Mouse (Mus musculus) layer of hippocampus, adult 2 months (tissue): ENCODE measurements around the gene Sectm1a. TPM values are rescaled to one million over a fixed set of nuclear protein-coding genes. Genes with fewer than 3 reads are reported as not detected.
"Not testable (repeated sequence)": the region's sequence is repeated elsewhere in the genome, so short reads cannot be mapped to it uniquely, and the experiment has no call there.

Source experiments
- DNase-seq, 2 experiments: peaks; one replicate each; pipeline ENCODE4 v3.0.0; 2022; ENCODE audit warnings: low spot score in 2 of 2
- H3K27ac ChIP-seq: fragments of 200-600 bp; 2 replicates; pipeline ENCODE4 v1.8.1; 2022
- H3K4me3 ChIP-seq: fragments of 200-600 bp; 2 replicates; pipeline ENCODE4 v1.8.1; 2022; ENCODE audit warnings: mild to moderate bottlenecking
- CTCF ChIP-seq: fragments of 200-600 bp; conservative IDR thresholded peaks from 2 replicates; pipeline ENCODE4 v1.8.1; 2022; ENCODE audit warnings: antibody characterized with exemption, mild to moderate bottlenecking, moderate library complexity
- total RNA-seq, 2 experiments: library from RNA; stranded (reverse); gene quantifications; 2 replicates each; pipeline ENCODE4 v1.2.3; 2021

Sectm1a gene
- total RNA-seq, 2 experiments from 2014 or later = not detected

- H3K27ac ChIP-seq = no peak overlapping the region
- H3K4me3 ChIP-seq = no peak overlapping the region
- TF ChIP-seq CTCF = no peak
- no peak for DNase-seq
Measured at GRCm38 (mm10) chr11:121109986-121110385, 29.0 kb upstream of the Sectm1a start.

GRCm38 (mm10) chr11:121108061-121108460 is 27.0 kb upstream of the Sectm1a start:
- Histone ChIP-seq H3K4me3 (no peak overlapping the region), H3K27ac (no peak overlapping the region)
- no peak for DNase-seq
- no peak for TF ChIP-seq CTCF

GRCm38 (mm10) chr11:121107242-121107641 is 26.2 kb upstream of the Sectm1a start:
- not testable (repeated sequence) for H3K27ac ChIP-seq, DNase-seq, H3K4me3 ChIP-seq

- no peak for DNase-seq
- no peak for TF ChIP-seq CTCF
- Histone ChIP-seq H3K4me3 (no peak overlapping the region), H3K27ac (no peak overlapping the region)
Measured at GRCm38 (mm10) chr11:121101124-121101805, 20.2 kb upstream of the Sectm1a start.

DNA sequence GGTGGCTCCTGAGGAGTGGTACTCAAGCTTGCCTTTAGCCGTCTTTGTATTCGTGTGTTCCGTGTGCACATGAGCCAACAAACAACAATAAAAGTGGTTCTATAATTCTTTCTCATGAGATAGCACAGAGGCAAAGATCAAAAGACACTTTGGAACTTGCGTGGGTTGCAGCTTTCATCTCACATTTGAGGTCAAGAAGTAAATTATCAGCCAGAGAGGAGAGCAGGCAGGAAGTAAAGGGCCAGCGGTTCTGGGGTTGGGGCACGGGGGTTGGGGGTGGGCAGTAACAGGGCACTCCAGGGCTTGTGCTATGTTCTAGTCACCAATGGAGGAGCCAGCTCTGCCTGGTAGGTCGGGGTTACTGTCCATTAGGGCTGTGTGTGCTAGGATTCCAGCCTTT is 19.7 kb upstream of the Sectm1a start:
- no peak overlapping the region for H3K4me3 ChIP-seq
- H3K27ac ChIP-seq = no peak overlapping the region
- DNase-seq = no peak
- no peak for TF ChIP-seq CTCF

- H3K4me3 ChIP-seq = no peak overlapping the region
- no peak for DNase-seq
- no peak overlapping the region for H3K27ac ChIP-seq
- TF ChIP-seq CTCF = no peak
Measured at GRCm38 (mm10) chr11:121099762-121100161, 18.7 kb upstream of the Sectm1a start.

DNA sequence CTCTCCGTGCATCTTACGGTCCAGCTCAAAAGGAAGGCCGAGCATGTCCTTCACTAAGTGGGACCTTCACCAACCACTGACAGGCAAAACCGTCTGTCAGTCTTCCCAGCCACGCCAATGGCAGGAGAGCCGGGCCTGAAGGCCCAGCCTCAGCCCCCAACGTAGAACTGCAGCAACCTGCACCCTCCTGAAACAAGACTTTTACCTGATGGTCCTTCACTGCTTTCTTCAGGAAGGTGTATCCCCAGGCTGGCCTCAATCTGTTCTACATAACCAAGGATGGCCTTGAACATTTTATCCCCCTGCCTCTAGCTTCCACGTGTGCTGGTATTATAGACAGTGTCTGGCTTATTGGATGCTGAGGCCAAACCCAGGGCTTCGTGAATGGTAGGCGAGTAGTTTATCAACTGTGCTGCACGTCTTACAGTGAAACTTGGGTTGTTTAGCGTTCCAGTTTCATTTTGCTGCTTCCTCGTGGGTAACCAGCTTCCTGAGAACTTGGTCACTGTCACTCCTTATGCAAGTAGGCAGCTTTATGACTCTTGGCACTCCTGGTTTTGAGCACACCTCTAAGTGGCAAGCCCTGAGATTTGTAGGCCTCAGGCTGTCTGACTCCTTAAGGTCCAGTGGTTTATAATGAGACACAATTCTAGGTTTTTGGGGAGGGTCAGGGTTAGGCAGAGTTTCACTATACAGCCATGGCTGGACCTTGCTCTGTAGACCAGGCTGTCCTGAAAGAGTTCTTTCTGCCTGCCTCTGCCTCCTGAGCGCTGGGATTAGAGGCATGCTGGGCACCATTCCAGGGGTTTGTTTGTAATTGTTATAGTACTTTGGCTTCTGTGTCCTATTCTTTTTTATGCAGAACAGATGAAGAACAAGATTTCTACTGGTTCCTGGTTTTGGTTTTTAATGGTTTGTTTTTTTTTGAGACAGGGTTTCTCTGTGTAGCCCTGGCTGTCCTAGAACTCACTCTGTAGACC is 11.9 kb upstream of the Sectm1a start:
- Histone ChIP-seq H3K4me3 (no peak overlapping the region), H3K27ac (no peak overlapping the region)
- no peak for DNase-seq
- no peak for TF ChIP-seq CTCF

GRCm38 (mm10) chr11:121090943-121091342 is 9.9 kb upstream of the Sectm1a start:
- H3K4me3 ChIP-seq = no peak overlapping the region
- no peak for TF ChIP-seq CTCF
- no peak for DNase-seq
- no peak overlapping the region for H3K27ac ChIP-seq

DNA sequence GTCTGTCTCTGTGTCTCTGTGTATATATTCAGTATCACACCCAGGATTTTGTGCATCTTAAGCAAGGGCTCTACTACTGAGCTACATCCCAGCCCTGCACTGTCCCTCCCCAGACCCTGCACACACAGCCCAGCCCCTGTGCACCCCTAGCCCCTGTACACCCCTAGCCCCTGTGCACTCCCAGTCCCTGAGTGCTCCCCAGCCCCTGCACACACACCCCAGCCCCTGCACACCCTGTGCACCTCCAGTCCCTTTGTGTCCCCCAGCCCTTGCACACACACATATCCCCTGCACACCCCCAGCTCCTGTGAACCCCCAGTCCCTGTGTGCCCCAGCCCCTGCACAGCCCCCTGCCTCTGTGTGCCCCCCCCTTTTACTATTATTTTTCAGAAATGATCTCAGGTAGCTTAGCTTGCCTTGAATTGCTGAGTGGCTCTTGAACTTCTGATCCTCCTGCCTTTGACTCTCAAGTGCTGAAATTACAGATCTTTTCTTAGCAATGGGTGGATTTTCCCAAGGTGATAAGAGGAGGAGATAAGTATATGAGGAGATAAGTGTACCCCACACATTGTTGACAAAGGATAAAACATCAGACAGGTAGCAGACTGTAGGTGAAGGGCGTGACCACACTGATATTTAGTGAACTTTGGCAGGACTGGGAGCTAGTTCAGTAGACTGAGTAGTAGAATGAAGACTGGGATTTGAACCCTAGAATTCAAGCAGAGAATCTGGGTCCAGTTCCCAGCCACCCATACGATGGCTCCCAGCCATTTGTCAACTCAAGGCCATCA is 8.9 kb upstream of the Sectm1a start:
- DNase-seq = no peak
- Histone ChIP-seq H3K4me3 (no peak overlapping the region), H3K27ac (no peak overlapping the region)
- no peak for TF ChIP-seq CTCF

DNA sequence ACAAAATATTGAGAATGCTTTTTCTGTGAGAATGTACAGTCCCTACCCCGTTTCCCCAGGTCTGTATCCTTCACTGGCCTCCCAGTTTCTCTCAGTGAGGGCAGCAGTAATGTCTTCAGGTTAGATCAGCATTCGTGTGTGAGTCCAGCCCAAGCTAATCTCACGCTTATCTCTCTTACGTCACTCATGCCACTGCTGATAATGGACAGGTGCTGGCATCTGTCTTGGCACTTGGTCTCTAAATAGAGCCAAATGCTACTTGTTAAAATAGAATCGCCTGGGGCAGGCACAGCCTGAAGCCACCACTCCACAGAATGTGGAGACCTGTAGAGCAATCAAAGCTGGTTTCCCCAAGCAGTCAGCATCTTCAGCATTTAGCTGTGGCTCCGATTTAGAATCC is 8.0 kb upstream of the Sectm1a start:
- TF ChIP-seq CTCF = no peak
- no peak overlapping the region for H3K27ac ChIP-seq
- H3K4me3 ChIP-seq = no peak overlapping the region
- no peak for DNase-seq

DNA sequence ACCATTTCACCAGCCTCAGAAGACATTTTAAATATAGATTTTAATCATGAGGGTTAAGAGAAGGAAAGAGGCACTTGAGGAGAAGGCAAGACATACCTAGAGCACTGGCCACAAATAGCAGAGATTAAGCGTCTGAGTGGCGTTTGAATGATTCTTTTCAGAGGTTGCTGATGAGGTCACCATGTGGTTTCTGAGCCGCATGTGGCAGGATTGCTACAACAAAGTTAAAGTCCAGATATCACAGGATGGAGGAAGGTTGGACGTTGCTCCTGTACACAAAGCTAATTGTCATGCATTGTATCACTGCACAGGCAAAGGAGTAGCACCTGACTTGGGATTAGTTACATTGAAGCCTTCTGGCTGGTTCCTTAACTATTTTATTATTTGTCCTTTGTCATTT is 5.3 kb upstream of the Sectm1a start:
- no peak for TF ChIP-seq CTCF
- Histone ChIP-seq H3K4me3 (no peak overlapping the region), H3K27ac (no peak overlapping the region)
- no peak for DNase-seq

DNA sequence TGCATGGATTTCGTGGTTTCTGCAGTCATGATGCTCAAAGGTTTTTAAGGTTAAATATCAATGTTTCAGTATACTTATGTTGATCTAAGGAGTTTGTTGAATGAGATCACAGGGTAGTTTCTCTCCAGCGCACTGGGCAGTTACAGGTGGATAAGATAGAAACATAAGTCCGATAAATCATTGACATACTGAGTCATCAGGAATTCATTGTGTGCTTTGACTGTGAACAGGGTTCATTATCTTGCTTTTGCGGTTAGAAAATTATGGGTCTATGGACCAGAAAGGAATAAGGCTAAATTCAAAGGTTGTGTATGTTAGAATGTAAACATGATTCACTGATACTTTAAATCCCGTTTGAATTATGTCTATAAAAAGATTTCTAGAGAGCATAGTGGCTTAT is 4.2 kb upstream of the Sectm1a start:
- Histone ChIP-seq H3K4me3 (no peak overlapping the region), H3K27ac (no peak overlapping the region)
- no peak for TF ChIP-seq CTCF
- DNase-seq = no peak
